Mouse (Mus musculus): Measurements from ENCODE around the gene Sec16b. TPM values are rescaled to one million over a fixed set of nuclear protein-coding genes. Genes with fewer than 3 reads are reported as not detected.

The Sec16b gene
- polyA plus RNA-seq, 1 experiment from 2014 or later = 0.68 TPM

DNA sequence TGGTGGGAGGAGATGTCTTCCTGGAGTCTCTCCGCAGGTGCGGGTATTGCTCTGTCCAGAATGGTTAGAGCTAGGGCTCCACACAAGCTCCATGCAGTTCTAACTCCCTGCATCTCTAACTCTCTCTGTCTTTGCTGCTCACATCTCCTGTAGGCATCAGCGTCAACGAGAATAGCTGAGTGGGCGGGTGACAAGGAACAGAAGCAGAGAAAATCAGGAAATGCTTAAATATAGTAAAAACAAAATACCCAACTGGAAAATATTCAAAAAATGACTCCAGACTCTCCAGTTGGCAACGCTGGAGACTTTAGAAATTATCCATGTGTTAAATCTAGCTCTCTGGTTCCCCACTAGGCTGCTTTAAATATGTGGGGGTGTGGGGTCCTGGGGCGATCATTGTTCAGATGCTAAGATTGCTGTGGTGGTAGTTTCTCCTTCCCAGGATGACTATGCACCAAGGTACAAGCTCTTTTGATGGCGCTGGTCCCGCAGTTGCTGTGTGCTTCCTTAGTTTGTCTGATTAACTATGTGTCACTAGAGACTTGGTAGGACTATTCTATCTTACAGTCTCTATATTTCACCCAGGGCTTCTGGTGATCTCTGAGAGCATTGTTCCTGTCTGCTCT, 35.7 kb upstream of the Sec16b start:
- no peaks in the 10 kb centered on the region for H3K9me3 ChIP-seq (ENCODE audit: control insufficient read depth, low read length)
- no peak overlapping the region for H3K9ac ChIP-seq (ENCODE audit: low read length)
- no peak overlapping the region for H3K27ac ChIP-seq (ENCODE audit: low read depth, low read length)
- no peaks in the 10 kb centered on the region for H3K4me1 ChIP-seq (replicated peaks; ENCODE audit: control insufficient read depth, insufficient read depth, low read length)
- no peaks in the 10 kb centered on the region for H3K36me3 ChIP-seq (ENCODE audit: control insufficient read depth, insufficient read depth, low read length)
- 91% methylated on average over 9 of the region's 9 CpGs for WGBS
- no peak overlapping the region for H3K4me2 ChIP-seq (ENCODE audit: low read depth, low read length, severe bottlenecking)
- no peaks in the 10 kb centered on the region for H3K27me3 ChIP-seq (ENCODE audit: control insufficient read depth, insufficient read depth, low read length)
- DNase-seq (ENCODE audit: low spot score) = no peak
- no peak overlapping the region for H3K4me3 ChIP-seq (ENCODE audit: low read depth, low read length)
- no peak for ATAC-seq (replicated peaks; ENCODE audit: low FRiP score)

DNA sequence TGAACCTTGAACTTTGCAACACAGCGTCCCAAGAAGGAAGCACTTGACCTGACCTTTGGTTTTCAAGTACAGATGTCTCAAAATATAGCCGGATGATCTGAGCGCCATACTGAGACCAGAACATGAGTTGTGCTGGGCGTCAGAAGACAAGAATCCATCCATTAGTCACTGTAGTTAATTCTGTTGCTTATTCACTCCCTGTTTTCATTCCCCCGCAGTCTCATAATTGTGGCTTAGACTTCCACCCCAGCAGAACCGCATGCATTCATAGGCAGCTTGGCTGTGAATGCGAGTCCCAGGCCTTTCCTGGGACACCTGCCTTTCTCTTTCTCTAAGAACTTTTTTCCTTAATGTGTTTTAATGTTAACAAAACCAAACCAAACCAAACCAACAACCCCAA, 33.8 kb upstream of the Sec16b start:
- 92% methylated on average over 7 of the region's 7 CpGs for WGBS

DNA sequence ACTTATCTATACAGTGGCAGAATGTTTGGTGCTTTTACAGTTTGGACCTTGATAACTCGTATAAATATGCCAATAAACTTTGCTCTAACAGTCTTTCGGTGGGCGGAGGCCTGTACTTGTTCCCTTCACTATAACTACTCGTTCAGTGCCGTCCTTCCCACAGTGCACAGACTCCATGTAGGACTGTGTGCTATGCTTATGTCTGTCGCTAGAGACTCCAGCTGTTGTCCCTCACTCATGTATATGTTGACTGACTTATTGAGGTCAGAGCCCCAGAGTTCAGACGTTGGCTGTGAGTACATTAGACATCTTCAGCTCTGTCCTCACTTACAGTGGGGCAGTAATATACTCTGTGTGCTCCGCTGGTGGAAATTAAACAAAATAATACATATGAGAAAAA, 31.7 kb upstream of the Sec16b start:
- Histone ChIP-seq H3K27ac (ENCODE audit: low read depth, low read length) (no peak overlapping the region), H3K36me3 (ENCODE audit: control insufficient read depth, insufficient read depth, low read length) (no peaks in the 10 kb centered on the region), H3K4me3 (ENCODE audit: low read depth, low read length) (no peak overlapping the region), H3K4me1 (replicated peaks; ENCODE audit: control insufficient read depth, insufficient read depth, low read length) (no peaks in the 10 kb centered on the region), H3K9ac (ENCODE audit: low read length) (no peak overlapping the region), H3K4me2 (ENCODE audit: low read depth, low read length, severe bottlenecking) (no peak overlapping the region), H3K27me3 (ENCODE audit: control insufficient read depth, insufficient read depth, low read length) (no peaks in the 10 kb centered on the region), H3K9me3 (ENCODE audit: control insufficient read depth, low read length) (no peaks in the 10 kb centered on the region)
- ATAC-seq (replicated peaks; ENCODE audit: low FRiP score) = no peak
- no peak for DNase-seq (ENCODE audit: low spot score)
- WGBS = 85% methylated on average over 8 of the region's 8 CpGs

More for the DNA sequence above, 33.8 kb upstream of the Sec16b start:
- Histone ChIP-seq H3K36me3 (ENCODE audit: control insufficient read depth, insufficient read depth, low read length) (no peaks in the 10 kb centered on the region), H3K27me3 (ENCODE audit: control insufficient read depth, insufficient read depth, low read length) (no peaks in the 10 kb centered on the region), H3K27ac (ENCODE audit: low read depth, low read length) (no peak overlapping the region), H3K9ac (ENCODE audit: low read length) (no peak overlapping the region), H3K9me3 (ENCODE audit: control insufficient read depth, low read length) (no peaks in the 10 kb centered on the region), H3K4me1 (replicated peaks; ENCODE audit: control insufficient read depth, insufficient read depth, low read length) (no peaks in the 10 kb centered on the region), H3K4me3 (ENCODE audit: low read depth, low read length) (no peak overlapping the region), H3K4me2 (ENCODE audit: low read depth, low read length, severe bottlenecking) (no peak overlapping the region)
- no peak for ATAC-seq (replicated peaks; ENCODE audit: low FRiP score)
- DNase-seq (ENCODE audit: low spot score) = no peak

DNA sequence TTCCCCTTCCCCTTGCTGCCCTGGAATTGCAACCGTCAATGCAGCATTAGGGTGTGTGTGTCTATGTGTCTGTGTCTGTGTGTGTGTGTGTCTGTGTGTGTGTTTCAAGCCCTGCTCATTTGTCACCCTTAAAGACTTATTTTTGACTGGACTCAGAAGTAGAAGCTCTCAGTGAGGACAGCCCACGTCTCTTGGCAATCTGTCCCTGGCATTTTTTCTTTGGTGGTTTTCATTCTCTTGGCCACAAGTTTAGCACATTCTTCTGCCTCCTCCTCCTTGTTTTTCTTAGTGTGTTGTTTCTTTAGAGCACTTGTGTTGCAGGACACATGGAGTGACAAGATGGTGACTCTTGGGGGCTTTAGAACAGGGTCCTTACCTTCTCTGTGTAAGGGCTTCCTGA, 30.3 kb upstream of the Sec16b start:
- no peak overlapping the region for H3K27ac ChIP-seq (ENCODE audit: low read depth, low read length)
- no peaks in the 10 kb centered on the region for H3K27me3 ChIP-seq (ENCODE audit: control insufficient read depth, insufficient read depth, low read length)
- no peak overlapping the region for H3K4me3 ChIP-seq (ENCODE audit: low read depth, low read length)
- no peaks in the 10 kb centered on the region for H3K9me3 ChIP-seq (ENCODE audit: control insufficient read depth, low read length)
- no peaks in the 10 kb centered on the region for H3K36me3 ChIP-seq (ENCODE audit: control insufficient read depth, insufficient read depth, low read length)
- H3K9ac ChIP-seq (ENCODE audit: low read length) = no peak overlapping the region
- ATAC-seq (replicated peaks; ENCODE audit: low FRiP score) (no peak), DNase-seq (ENCODE audit: low spot score) (no peak)
- no peak overlapping the region for H3K4me2 ChIP-seq (ENCODE audit: low read depth, low read length, severe bottlenecking)
- H3K4me1 ChIP-seq (replicated peaks; ENCODE audit: control insufficient read depth, insufficient read depth, low read length) = no peaks in the 10 kb centered on the region
- WGBS = 82% methylated on average over 2 of the region's 2 CpGs

DNA sequence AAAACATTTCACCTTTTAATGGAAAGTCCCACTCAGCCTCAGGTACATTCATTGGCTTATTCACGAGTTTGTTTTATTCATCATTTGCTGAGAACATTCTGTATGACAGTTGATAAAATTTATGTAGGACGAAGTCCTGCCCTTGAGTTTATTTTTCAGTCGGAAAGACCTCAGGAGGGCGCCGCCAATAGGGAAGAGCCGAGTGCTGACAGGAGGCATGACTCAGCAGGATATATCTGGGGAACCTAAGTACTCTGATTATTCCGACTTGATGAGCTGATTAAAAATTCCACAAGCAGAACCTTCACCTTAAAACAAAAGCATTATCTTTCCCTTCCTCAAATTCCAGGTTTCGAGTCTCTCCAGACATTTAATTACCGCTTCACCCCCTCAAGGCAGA, 26.4 kb upstream of the Sec16b start:
- Histone ChIP-seq H3K27ac (ENCODE audit: low read depth, low read length) (no peak overlapping the region), H3K4me3 (ENCODE audit: low read depth, low read length) (no peak overlapping the region), H3K9ac (ENCODE audit: low read length) (no peak overlapping the region), H3K27me3 (ENCODE audit: control insufficient read depth, insufficient read depth, low read length) (no peaks in the 10 kb centered on the region), H3K9me3 (ENCODE audit: control insufficient read depth, low read length) (no peaks in the 10 kb centered on the region), H3K36me3 (ENCODE audit: control insufficient read depth, insufficient read depth, low read length) (no peaks in the 10 kb centered on the region), H3K4me2 (ENCODE audit: low read depth, low read length, severe bottlenecking) (no peak overlapping the region), H3K4me1 (replicated peaks; ENCODE audit: control insufficient read depth, insufficient read depth, low read length) (no peaks in the 10 kb centered on the region)
- ATAC-seq (replicated peaks; ENCODE audit: low FRiP score) (no peak), DNase-seq (ENCODE audit: low spot score) (no peak)
- 34% methylated on average over 9 of the region's 9 CpGs for WGBS

DNA sequence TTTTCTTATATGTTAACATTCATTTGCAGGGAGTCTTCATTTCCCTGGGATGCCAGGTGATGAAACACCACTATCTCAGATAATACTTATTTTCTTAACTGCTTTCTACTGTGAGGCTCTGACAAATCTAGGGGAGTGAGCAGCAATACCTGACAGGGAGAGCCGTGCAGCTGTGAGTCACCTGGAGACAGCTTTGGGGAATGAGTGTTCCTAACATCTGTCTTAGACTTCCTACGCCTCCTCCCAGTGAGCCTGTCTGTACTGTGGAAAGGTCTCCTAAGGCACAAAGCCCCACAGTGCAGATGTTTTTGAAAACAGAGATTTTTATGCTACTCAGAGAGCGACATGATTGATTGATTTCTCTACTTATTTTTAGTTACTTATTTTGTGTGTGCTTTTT, 25.6 kb upstream of the Sec16b start:
- no peaks in the 10 kb centered on the region for H3K27me3 ChIP-seq (ENCODE audit: control insufficient read depth, insufficient read depth, low read length)
- no peak overlapping the region for H3K4me3 ChIP-seq (ENCODE audit: low read depth, low read length)
- 83% methylated on average over 3 of the region's 3 CpGs for WGBS
- H3K9ac ChIP-seq (ENCODE audit: low read length) = no peak overlapping the region
- no peak overlapping the region for H3K4me2 ChIP-seq (ENCODE audit: low read depth, low read length, severe bottlenecking)
- ATAC-seq (replicated peaks; ENCODE audit: low FRiP score) (no peak), DNase-seq (ENCODE audit: low spot score) (no peak)
- no peaks in the 10 kb centered on the region for H3K4me1 ChIP-seq (replicated peaks; ENCODE audit: control insufficient read depth, insufficient read depth, low read length)
- H3K27ac ChIP-seq (ENCODE audit: low read depth, low read length) = no peak overlapping the region
- no peaks in the 10 kb centered on the region for H3K36me3 ChIP-seq (ENCODE audit: control insufficient read depth, insufficient read depth, low read length)
- H3K9me3 ChIP-seq (ENCODE audit: control insufficient read depth, low read length) = no peaks in the 10 kb centered on the region

DNA sequence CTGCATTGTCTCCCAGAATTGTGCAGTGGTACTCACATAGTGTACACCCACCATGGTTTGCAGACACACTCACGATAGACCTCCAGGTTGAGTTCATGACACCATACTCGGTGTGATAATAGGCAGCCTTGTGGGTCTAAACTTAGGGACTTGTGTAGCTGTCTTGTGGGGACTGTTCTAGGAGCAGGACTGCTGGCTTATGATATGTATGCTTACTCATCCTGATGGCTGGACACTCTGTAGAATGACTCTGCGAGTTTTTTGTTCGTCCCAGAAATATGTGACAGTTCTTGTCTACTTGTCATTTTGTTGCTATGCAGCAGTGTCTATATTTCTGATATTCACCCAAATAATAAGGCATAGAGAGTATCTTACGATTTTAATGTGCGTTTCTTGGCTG, 24.9 kb upstream of the Sec16b start:
- Histone ChIP-seq H3K9me3 (ENCODE audit: control insufficient read depth, low read length) (no peaks in the 10 kb centered on the region), H3K27me3 (ENCODE audit: control insufficient read depth, insufficient read depth, low read length) (no peaks in the 10 kb centered on the region), H3K27ac (ENCODE audit: low read depth, low read length) (no peak overlapping the region), H3K9ac (ENCODE audit: low read length) (no peak overlapping the region), H3K4me3 (ENCODE audit: low read depth, low read length) (no peak overlapping the region), H3K4me2 (ENCODE audit: low read depth, low read length, severe bottlenecking) (no peak overlapping the region), H3K36me3 (ENCODE audit: control insufficient read depth, insufficient read depth, low read length) (no peaks in the 10 kb centered on the region), H3K4me1 (replicated peaks; ENCODE audit: control insufficient read depth, insufficient read depth, low read length) (no peaks in the 10 kb centered on the region)
- no peak for DNase-seq (ENCODE audit: low spot score)
- 92% methylated on average over 6 of the region's 6 CpGs for WGBS
- no peak for ATAC-seq (replicated peaks; ENCODE audit: low FRiP score)

DNA sequence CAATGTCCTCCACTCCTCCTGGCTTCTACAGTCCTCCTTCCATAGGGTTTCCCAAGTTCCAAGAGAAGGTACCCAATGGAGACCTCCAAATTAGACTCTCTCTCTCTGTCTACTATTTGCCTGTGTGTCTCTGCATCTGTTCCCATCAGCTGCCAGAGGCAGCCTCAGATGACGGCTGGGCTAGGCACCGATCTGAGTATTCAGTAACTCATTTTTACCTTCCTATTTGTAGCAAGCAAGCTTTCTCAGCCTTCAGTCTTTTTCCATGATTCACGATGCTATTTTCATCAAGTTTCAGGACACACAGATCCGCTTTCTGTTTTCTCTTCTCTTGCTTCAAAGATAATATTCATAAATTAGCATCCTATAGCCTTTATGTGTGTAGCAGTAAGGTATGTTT, 22.4 kb upstream of the Sec16b start:
- H3K36me3 ChIP-seq (ENCODE audit: control insufficient read depth, insufficient read depth, low read length) = no peaks in the 10 kb centered on the region
- H3K4me1 ChIP-seq (replicated peaks; ENCODE audit: control insufficient read depth, insufficient read depth, low read length) = no peaks in the 10 kb centered on the region
- H3K4me2 ChIP-seq (ENCODE audit: low read depth, low read length, severe bottlenecking) = no peak overlapping the region
- no peak for DNase-seq (ENCODE audit: low spot score)
- no peak overlapping the region for H3K4me3 ChIP-seq (ENCODE audit: low read depth, low read length)
- H3K9ac ChIP-seq (ENCODE audit: low read length) = no peak overlapping the region
- no peaks in the 10 kb centered on the region for H3K9me3 ChIP-seq (ENCODE audit: control insufficient read depth, low read length)
- H3K27me3 ChIP-seq (ENCODE audit: control insufficient read depth, insufficient read depth, low read length) = no peaks in the 10 kb centered on the region
- no peak overlapping the region for H3K27ac ChIP-seq (ENCODE audit: low read depth, low read length)
- 94% methylated on average over 4 of the region's 4 CpGs for whole genome bisulfite sequencing
- ATAC-seq (replicated peaks; ENCODE audit: low FRiP score) = no peak

DNA sequence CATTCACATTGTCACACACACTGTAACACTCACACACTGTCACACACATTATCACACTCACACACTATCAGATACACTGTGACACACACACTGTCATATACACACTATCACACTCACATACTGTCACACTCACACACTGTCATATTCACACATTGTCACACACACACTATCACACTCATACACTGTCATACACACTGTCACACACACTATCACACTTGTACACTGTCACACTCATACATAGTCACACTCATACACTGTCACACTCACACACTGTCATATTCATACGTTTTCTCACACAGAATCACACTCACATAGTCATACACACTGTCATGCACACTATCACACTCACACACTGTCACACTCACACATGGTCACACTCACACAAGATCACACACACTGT, 5.9 kb upstream of the Sec16b start:
- WGBS = 89% methylated on average over 1 of the region's 1 CpGs
- H3K4me2 ChIP-seq (ENCODE audit: low read depth, low read length, severe bottlenecking) = no peak overlapping the region
- no peak overlapping the region for H3K4me3 ChIP-seq (ENCODE audit: low read depth, low read length)
- DNase-seq (ENCODE audit: low spot score) (no peak), ATAC-seq (replicated peaks; ENCODE audit: low FRiP score) (0 out of 2 replicates have a peak, but pooled peaks have one; percentile 24)
- no peaks in the 10 kb centered on the region for H3K9me3 ChIP-seq (ENCODE audit: control insufficient read depth, low read length)
- H3K4me1 ChIP-seq (replicated peaks; ENCODE audit: control insufficient read depth, insufficient read depth, low read length) = no peaks in the 10 kb centered on the region
- no peaks in the 10 kb centered on the region for H3K27me3 ChIP-seq (ENCODE audit: control insufficient read depth, insufficient read depth, low read length)
- H3K36me3 ChIP-seq (ENCODE audit: control insufficient read depth, insufficient read depth, low read length) = no peaks in the 10 kb centered on the region
- no peak overlapping the region for H3K27ac ChIP-seq (ENCODE audit: low read depth, low read length)
- no peak overlapping the region for H3K9ac ChIP-seq (ENCODE audit: low read length)

Data from forebrain, embryonic 11.5 days (tissue).